Mouse (Mus musculus) forebrain, embryonic 10.5 days (tissue): ENCODE measurements around the gene Tada3. TPM values are rescaled to one million over a fixed set of nuclear protein-coding genes. Genes with fewer than 3 reads are reported as not detected.

Experiments
- DNase-seq: peaks from one replicate; pipeline ENCODE4 v3.0.0-alpha.2; 2017; ENCODE audit warnings: low spot score; ENCODE audit errors: extremely low spot score
- H3K27ac ChIP-seq: fragments of 300-500 bp; sonication (generic); 2 replicates; pipeline ENCODE4 v1.5.1; 2016; ENCODE audit warnings: mild to moderate bottlenecking
- H3K27me3 ChIP-seq: fragments of 300-500 bp; sonication (generic); 2 replicates; pipeline ENCODE4 v1.6.1; 2016; ENCODE audit warnings: mild to moderate bottlenecking; ENCODE audit not compliant: poor library complexity, severe bottlenecking
- H3K36me3 ChIP-seq: fragments of 300-500 bp; sonication (generic); replicated peaks from 2 replicates; pipeline ENCODE4 v1.6.1; 2016; ENCODE audit warnings: mild to moderate bottlenecking, moderate library complexity
- H3K4me1 ChIP-seq: fragments of 300-500 bp; sonication (generic); 2 replicates; pipeline ENCODE4 v1.6.1; 2016
- H3K4me3 ChIP-seq: fragments of 300-500 bp; sonication (generic); 2 replicates; pipeline ENCODE4 v1.5.1; 2016; ENCODE audit warnings: mild to moderate bottlenecking, moderate library complexity
- H3K9me3 ChIP-seq: fragments of 300-500 bp; sonication (generic); 2 replicates; pipeline ENCODE4 v1.6.1; 2016; ENCODE audit warnings: mild to moderate bottlenecking, moderate library complexity
- WGBS: fragments of 180-500 bp; shearing (Covaris S2); methylation state at CpG from one replicate; pipeline ENCODE4 v1.1.7; 2016; 5-methylcytosine and 5-hydroxymethylcytosine counted together
- polyA plus RNA-seq: library from polyadenylated mRNA; unstranded; fragments of >200 nt; fragmentation: Nextera tagmentation; extraction: Ambion mirVana; gene quantifications from 2 replicates; pipeline ENCODE4 v1.2.1, GENCODE M21; 2016

The Tada3 gene
- polyA plus RNA-seq, 1 experiment from 2014 or later = 53.8 TPM

DNA sequence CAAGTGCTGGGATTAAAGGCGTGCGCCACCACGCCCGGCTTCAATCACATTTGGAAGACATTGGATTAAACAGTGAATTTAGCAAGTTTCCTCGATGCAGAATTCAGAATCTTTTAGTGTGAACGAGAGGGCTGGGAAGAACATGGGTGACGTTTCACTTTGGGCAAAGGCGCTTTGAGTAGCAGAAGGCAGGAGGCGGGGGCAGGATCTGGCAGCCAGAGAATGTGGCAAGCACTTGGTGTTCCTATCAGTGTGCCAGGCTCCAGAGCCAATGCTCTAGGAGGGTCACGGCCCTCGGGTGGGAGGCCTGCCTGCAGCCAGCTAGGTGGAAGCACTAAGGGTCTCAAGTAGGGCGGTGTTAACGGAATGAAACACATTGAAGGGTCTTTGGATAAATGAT, 24.4 kb upstream of the Tada3 start:
- Histone ChIP-seq H3K27me3 (no peaks in the 10 kb centered on the region), H3K4me1 (no peaks in the 10 kb centered on the region), H3K36me3 (peaks cover 13% of the 10 kb centered on the region), H3K9me3 (no peaks in the 10 kb centered on the region), H3K4me3 (no peak overlapping the region), H3K27ac (no peak overlapping the region)
- WGBS = 93% methylated on average over 13 of the region's 13 CpGs
- DNase-seq = no peak

DNA sequence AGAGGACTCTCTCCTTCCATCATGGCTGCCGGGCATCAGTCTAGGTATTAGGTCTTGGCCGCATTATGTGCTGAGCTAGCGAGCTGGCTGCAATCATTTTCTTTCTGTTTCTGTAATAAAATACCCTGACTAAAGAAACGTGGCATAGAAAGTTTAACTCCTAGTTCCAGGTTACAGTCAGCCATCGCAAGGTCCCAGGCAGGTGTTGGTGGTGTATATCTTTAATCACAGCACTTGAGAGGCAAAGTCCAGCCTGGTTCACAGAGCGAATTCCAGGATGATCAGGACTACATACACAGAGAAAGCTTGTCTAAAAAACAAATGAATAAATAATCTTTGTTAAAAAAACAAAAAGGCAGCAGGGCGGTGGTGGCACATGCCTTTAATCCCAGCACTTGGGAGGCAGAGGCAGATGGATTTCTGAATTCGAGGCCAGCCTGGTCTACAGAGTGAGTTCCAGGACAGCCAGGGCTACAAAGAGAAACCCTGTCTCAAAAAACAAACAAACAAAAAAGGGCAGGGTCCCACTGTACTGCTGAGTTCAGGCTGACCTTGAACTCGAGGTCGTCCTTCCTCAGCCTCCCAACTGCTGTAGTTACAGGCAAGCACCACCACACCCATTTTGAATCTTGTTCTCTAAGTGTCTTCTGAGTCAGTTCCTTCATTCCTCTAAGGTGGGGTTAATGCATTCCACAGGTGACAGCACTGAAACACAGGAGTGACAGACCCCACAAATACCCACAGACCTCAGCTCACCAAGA, 18.8 kb upstream of the Tada3 start:
- H3K4me1 ChIP-seq = peaks cover 19% of the 10 kb centered on the region
- 85% methylated on average over 10 of the region's 10 CpGs for WGBS
- no peak overlapping the region for H3K4me3 ChIP-seq
- peaks cover 19% of the 10 kb centered on the region for H3K36me3 ChIP-seq
- no peaks in the 10 kb centered on the region for H3K9me3 ChIP-seq
- peaks cover 15% of the 10 kb centered on the region for H3K27me3 ChIP-seq
- no peak for DNase-seq
- no peak overlapping the region for H3K27ac ChIP-seq

DNA sequence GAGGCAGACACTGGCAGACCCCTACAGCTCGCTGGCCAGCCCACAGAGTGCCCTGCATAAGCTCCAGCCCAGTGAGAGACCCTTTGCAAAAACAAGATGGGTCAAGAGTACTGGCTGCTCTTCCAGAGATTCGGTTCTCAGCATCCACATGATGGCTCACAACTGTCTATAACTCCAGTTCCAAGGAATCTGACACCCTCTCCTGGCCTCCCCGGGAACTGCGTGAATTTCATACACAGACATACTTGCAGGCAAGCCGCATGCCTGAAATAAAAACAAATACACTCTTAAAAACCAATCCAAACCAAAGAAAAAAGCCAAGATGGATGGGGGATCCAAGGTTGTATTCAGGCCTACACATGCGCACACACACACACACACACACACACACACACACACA, 17.8 kb upstream of the Tada3 start:
- no peak for DNase-seq
- Histone ChIP-seq H3K4me3 (no peak overlapping the region), H3K4me1 (peaks cover 22% of the 10 kb centered on the region), H3K27ac (no peak overlapping the region), H3K27me3 (peaks cover 21% of the 10 kb centered on the region), H3K9me3 (no peaks in the 10 kb centered on the region), H3K36me3 (peaks cover 26% of the 10 kb centered on the region)
- WGBS = 95% methylated on average over 6 of the region's 6 CpGs

DNA sequence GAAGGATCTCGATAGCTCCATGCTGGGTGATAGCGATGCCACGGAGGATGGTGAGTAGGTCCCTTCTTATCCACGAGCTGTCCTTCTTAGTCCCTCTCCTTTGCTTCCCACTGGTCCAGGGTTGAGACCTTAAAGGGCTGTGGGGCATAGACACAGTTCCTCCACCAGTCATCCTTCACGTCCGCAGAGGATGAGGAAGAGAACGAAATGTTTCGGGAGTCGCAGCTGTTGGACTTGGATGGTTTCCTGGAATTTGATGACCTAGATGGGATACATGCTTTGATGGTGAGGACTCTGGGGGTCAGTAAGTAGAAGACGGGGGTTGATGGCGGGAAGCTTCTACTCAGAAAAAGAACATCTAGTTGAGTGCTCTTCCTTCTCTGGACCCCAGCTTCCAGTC, 17.1 kb upstream of the Tada3 start:
- Histone ChIP-seq H3K36me3 (peaks cover 31% of the 10 kb centered on the region), H3K4me3 (no peak overlapping the region), H3K27ac (no peak overlapping the region), H3K4me1 (peaks cover 22% of the 10 kb centered on the region), H3K27me3 (peaks cover 21% of the 10 kb centered on the region), H3K9me3 (no peaks in the 10 kb centered on the region)
- WGBS = 94% methylated on average over 11 of the region's 11 CpGs
- no peak for DNase-seq

DNA sequence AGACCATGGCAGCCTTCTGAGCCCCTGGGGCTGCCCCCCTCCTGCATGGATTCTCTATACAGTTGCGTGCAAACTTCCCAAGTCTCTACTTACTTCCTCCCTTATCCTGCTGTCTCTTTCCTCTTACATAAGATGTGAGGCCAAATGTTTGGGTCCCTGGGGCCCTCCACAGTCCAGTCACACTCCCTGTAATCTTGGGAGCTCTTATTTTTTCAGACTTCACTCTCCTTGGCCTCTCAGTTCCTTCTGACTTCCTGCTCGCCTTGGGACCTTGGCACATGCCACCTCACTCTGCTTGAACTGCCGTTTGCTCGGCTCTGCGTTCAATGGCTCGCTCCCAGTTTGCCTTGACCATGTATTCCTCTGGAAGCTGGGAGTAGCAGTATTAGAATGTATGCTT, 16.3 kb upstream of the Tada3 start:
- H3K4me3 ChIP-seq = no peak overlapping the region
- 89% methylated on average over 6 of the region's 6 CpGs for WGBS
- no peak for DNase-seq
- H3K36me3 ChIP-seq = peaks cover 38% of the 10 kb centered on the region
- H3K27me3 ChIP-seq = peaks cover 21% of the 10 kb centered on the region
- H3K9me3 ChIP-seq = no peaks in the 10 kb centered on the region
- H3K4me1 ChIP-seq = peaks cover 22% of the 10 kb centered on the region
- no peak overlapping the region for H3K27ac ChIP-seq

DNA sequence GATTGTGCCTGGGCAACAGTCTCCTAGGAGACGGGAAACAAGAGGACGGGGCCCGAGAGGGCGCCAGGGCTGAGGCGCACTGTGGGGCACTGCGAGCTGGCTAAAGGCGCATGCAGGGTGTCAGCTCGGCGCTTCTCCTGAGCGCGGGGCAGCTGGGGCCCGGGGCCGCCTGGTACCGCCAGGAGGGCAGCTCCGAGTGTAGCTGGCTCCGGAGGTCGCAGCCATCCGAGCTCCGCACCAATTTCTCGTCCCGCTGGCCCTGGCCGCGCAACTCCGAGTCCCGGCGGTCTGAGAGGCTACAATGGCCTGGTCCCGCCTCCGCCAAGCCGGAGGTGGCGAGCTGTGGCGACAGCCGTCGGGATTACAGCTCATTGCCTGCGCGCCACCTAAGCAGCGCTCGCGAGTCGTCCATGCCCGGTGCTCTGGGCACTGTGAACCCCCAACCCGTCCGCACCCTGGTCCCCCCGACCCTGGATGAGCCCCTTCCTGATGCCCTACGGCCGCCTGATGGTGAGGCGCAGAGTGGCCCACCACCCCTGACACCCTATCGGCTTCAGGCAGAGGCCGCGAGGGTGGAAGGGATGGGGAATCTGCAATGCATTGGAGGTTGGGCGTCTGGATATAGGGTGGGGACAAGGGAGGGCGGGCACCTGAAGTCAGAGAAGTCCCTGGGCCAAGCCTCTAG, 14.8 kb upstream of the Tada3 start:
- under 1% methylated on average over 51 of the region's 51 CpGs for WGBS
- H3K4me1 ChIP-seq = peaks cover 22% of the 10 kb centered on the region
- H3K36me3 ChIP-seq = peaks cover 53% of the 10 kb centered on the region
- H3K9me3 ChIP-seq = no peaks in the 10 kb centered on the region
- H3K4me3 ChIP-seq = peak overlapping the region; percentile 61
- H3K27ac ChIP-seq = peak overlapping the region; percentile 90
- DNase-seq = peak; percentile 79
- H3K27me3 ChIP-seq = peaks cover 21% of the 10 kb centered on the region

DNA sequence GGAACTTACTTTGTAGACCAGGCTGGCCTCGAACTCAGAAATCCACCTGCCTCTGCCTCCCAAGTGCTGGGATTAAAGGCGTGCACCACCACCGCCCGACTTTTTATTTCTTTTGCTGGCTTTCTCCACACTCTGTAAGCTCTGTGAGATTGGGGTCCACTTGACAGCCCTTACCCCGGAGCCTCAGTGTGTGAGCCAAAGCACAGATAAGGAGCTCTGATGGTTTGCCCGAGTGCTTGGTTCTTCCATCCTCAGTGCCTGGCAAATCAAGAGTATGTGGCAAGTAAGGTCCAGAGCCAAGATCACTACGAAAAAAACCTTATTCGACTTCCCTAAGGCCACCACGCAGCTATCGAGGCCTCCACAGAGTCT, 14.3 kb upstream of the Tada3 start:
- WGBS = 30% methylated on average over 10 of the region's 10 CpGs
- no peak for DNase-seq
- Histone ChIP-seq H3K27me3 (peaks cover 21% of the 10 kb centered on the region), H3K4me3 (peak overlapping the region; percentile 61), H3K9me3 (no peaks in the 10 kb centered on the region), H3K4me1 (peaks cover 22% of the 10 kb centered on the region), H3K27ac (peak overlapping the region; percentile 90), H3K36me3 (peaks cover 58% of the 10 kb centered on the region)

DNA sequence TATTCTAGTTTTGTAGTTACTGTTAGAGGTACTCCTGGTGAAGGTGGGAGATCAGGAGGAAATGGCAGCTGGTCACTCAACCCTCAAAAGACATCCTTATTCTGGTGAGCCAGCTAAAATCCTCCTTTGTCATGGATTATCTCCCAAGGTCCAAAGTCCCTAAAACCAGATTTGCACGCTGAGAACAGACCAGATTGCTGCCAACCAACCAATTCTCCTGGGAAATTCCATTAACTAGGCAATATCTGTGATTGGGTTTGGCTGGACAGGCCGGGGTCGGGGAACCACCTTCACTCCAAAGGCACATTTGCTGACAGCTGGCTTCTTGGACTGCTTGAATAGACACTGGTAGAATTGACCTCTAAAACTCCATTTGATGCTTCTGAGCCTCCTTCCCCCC, 13.0 kb upstream of the Tada3 start:
- no peak overlapping the region for H3K4me3 ChIP-seq
- H3K9me3 ChIP-seq = no peaks in the 10 kb centered on the region
- WGBS = 89% methylated on average over 3 of the region's 3 CpGs
- H3K36me3 ChIP-seq = peaks cover 70% of the 10 kb centered on the region
- peaks cover 21% of the 10 kb centered on the region for H3K27me3 ChIP-seq
- no peak overlapping the region for H3K27ac ChIP-seq
- DNase-seq = no peak
- H3K4me1 ChIP-seq = peaks cover 22% of the 10 kb centered on the region

DNA sequence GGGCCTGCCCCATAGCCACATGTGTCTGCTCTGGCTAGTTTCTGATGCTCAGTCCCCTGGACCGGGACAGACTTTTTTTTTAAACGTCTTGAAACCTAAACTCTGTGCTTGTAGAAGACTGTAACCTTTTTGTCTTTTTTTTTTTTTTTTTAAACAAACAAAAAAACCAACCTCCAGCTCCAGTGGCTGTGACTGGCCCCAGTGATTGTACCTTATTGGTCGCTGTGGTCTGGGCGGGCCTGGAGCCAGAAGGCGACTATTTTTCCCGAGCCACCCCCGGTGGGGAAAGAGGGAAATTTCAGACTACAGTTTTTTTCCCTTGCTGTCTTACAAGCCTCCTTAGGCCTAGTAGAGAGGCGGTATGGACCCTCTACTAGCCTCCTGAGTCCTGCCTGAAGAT, 11.3 kb upstream of the Tada3 start, which contains the start of gene Ttll3:
Gene Ttll3, plus strand, starts transcription at position 301 of the 400 bp plus-strand sequence.
- no peak within 1 kb of the TSS for H3K4me3 ChIP-seq
- H3K4me1 ChIP-seq = peaks cover 22% of the 10 kb centered on the region
- H3K9me3 ChIP-seq = no peaks in the 10 kb centered on the region
- peaks cover 75% of the 10 kb centered on the region for H3K36me3 ChIP-seq
- no peak within 1 kb of the TSS for H3K27ac ChIP-seq
- no peak for DNase-seq
- peaks cover 20% of the 10 kb centered on the region for H3K27me3 ChIP-seq
- 81% methylated on average over 8 of the region's 8 CpGs for WGBS

DNA sequence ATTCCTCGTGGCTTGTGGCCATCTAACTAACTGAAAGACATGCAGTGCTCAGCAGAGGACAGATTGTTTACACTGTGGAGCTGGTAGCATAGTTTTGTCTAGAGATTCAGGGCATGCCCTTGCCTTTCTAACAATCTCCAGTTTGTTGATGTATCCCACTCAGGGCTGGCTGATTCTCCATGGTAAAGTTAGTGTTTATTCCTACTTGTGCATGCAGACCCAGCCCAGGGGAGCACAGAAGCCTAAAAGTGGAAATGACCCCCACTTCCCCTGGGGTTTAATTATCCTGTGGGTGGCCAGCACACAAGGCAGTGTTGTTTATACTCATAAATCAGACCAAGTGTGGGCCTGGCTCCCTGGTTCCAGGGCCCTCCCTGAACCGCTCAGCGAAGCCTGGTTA, 8.3 kb upstream of the Tada3 start:
- Histone ChIP-seq H3K36me3 (peaks cover 100% of the 10 kb centered on the region), H3K27ac (no peak overlapping the region), H3K27me3 (0 out of 2 replicates have a peak, but pooled peaks cover 2% of the 10 kb centered on the region), H3K4me1 (no peaks in the 10 kb centered on the region), H3K4me3 (no peak overlapping the region), H3K9me3 (no peaks in the 10 kb centered on the region)
- WGBS = 92% methylated on average over 3 of the region's 3 CpGs
- no peak for DNase-seq

DNA sequence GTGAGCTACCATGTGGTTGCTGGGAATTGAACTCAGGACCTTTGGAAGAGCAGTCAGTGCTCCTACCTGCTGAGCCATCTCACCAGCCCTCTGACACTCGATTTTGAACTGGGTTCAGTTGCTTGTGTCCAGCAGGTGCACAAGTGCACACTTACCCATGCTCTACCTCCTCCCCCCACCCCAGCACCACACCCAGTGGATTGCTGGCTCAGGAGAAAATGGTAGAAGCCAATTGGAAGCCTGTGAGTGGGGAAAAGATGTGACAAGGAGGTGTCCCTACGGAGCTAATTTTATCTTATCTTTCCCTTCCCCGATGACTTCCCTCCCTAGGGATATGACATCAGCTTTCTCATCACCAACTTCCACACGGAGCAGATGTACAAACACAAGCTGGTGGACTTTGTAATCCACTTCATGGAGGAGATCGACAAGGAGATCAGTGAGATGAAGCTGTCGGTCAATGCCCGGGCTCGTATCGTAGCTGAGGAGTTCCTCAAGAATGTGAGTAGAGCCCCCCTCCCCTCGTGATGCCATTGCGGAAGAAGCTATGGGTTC, 7.6 kb upstream of the Tada3 start:
- Histone ChIP-seq H3K27ac (no peak overlapping the region), H3K4me1 (no peaks in the 10 kb centered on the region), H3K9me3 (no peaks in the 10 kb centered on the region), H3K4me3 (no peak overlapping the region), H3K27me3 (no peaks in the 10 kb centered on the region), H3K36me3 (peaks cover 100% of the 10 kb centered on the region)
- 93% methylated on average over 11 of the region's 11 CpGs for WGBS
- DNase-seq = no peak

DNA sequence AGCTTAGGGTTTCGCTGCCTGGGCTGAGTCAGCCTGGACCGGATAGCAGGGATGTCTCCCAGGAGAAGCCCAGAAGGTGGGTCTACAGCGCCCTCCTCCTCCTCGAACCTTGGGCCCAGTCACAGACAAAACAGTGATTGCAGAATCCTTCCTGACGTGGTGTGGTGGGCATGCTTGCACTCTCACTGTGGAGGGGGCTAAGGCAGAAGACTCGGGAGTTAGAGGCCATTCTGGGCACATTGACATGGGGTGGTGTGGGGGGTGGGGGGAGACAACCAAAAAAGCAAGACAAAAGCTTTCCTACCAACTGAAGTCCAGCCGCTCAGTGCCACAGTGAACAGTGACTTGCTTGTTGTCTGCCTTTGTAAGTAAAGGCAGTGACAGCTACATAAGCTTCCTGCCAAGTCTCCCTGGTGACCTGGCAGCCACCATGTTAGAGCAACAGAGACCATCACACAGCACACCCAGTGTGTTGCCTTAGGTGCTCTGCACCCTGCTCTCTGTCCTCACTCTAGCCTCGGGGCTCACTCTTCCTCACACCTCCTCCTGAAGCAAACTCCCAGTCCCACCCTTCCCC, 6.8 kb upstream of the Tada3 start:
- no peak overlapping the region for H3K27ac ChIP-seq
- no peak for DNase-seq
- no peaks in the 10 kb centered on the region for H3K27me3 ChIP-seq
- no peak overlapping the region for H3K4me3 ChIP-seq
- H3K4me1 ChIP-seq = peaks cover 2% of the 10 kb centered on the region
- H3K36me3 ChIP-seq = peaks cover 94% of the 10 kb centered on the region
- WGBS = 88% methylated on average over 8 of the region's 8 CpGs
- H3K9me3 ChIP-seq = no peaks in the 10 kb centered on the region

DNA sequence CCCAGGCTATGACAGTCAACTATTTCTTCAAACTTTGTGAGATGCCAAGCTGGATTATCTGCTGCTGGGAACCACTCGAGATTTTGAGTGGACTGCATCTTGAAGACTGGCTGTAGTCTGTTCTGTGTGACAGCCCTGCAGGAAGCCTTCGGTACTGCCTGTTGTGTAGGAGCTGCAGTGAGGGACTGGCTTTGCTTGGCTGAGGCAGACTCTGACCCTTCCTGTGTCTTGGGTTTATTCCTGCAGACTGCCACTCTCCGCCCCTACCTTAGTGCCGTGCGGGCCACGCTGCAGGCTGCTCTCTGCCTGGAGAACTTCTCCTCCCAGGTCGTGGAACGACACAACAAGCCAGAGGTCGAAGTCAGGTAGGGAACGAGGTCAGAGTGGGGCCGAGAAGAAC, 2.8 kb upstream of the Tada3 start:
- peaks cover 60% of the 10 kb centered on the region for H3K36me3 ChIP-seq
- no peaks in the 10 kb centered on the region for H3K27me3 ChIP-seq
- H3K4me3 ChIP-seq = no peak overlapping the region
- WGBS = 94% methylated on average over 11 of the region's 11 CpGs
- no peak overlapping the region for H3K27ac ChIP-seq
- no peak for DNase-seq
- H3K9me3 ChIP-seq = no peaks in the 10 kb centered on the region
- H3K4me1 ChIP-seq = peaks cover 23% of the 10 kb centered on the region
